Mouse (Mus musculus): ENCODE results near the gene Plekha7. TPM values are rescaled to one million over a fixed set of nuclear protein-coding genes. Genes with fewer than 3 reads are reported as not detected.
A peak's percentile ranks its signal among the peaks of the same experiment; 100 is the strongest.

The Plekha7 gene
- polyA plus RNA-seq, 1 experiment from 2014 or later: 17.9 TPM

DNA sequence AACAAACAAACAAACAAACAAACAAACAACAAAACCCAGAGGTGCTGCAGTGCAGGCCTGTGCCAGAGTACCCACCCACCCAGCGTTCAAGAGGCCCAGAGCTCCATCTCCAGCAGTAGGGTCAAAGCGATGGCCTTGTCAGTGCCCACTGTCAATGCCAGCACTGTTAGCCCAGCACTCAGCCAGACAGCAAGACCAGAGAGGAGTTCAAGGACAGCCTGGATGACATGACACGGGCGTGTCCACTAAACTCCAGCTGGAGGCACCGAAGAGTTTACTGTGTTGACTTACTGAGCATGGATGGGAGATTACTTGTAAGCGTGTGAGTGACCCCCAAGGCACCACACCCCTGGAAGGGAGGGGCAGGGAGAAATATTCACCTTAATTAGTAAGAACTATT, 81.9 kb downstream of the Plekha7 start:
- 92% methylated on average over 6 of the region's 6 CpGs for WGBS
- no peaks in the 10 kb centered on the region for H3K27me3 ChIP-seq (ENCODE audit: control insufficient read depth, insufficient read depth, low read length)
- no peaks in the 10 kb centered on the region for H3K9me3 ChIP-seq (ENCODE audit: control insufficient read depth, low read length)
- no peak overlapping the region for H3K4me2 ChIP-seq (ENCODE audit: low read depth, low read length, severe bottlenecking)
- no peak overlapping the region for H3K4me3 ChIP-seq (ENCODE audit: low read depth, low read length)
- H3K4me1 ChIP-seq (replicated peaks; ENCODE audit: control insufficient read depth, insufficient read depth, low read length): peaks cover 9% of the 10 kb centered on the region; the same call in 1 of the 2 replicates
- H3K27ac ChIP-seq (ENCODE audit: low read depth, low read length): no peak overlapping the region
- DNase-seq (ENCODE audit: low spot score) (no peak), ATAC-seq (replicated peaks; ENCODE audit: low FRiP score) (no peak)
- no peak overlapping the region for H3K9ac ChIP-seq (ENCODE audit: low read length)
- no peaks in the 10 kb centered on the region for H3K36me3 ChIP-seq (ENCODE audit: control insufficient read depth, insufficient read depth, low read length)

DNA sequence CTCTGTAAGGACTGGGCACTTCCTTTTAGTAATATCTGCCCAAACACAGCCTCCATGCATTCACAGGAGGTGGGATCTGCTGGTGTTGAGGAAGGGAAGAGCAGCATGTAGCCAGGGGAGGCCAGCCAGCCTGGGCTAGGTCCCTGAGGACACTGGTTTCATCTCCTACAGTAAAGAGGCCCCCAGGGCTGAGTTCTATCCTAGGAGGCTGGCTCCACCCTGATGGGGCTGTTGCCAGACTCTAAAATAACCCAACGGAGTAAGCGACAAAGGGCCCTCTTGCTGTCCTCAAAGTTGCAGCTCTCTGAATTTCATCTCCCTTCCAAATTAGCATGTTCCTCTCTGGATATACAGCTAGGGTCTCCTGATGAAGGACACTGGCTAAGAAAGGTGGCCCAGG, 83.6 kb downstream of the Plekha7 start:
- Histone ChIP-seq H3K9ac (ENCODE audit: low read length) (no peak overlapping the region), H3K36me3 (ENCODE audit: control insufficient read depth, insufficient read depth, low read length) (no peaks in the 10 kb centered on the region), H3K4me3 (ENCODE audit: low read depth, low read length) (no peak overlapping the region), H3K4me2 (ENCODE audit: low read depth, low read length, severe bottlenecking) (no peak overlapping the region), H3K27ac (ENCODE audit: low read depth, low read length) (no peak overlapping the region), H3K27me3 (ENCODE audit: control insufficient read depth, insufficient read depth, low read length) (no peaks in the 10 kb centered on the region), H3K4me1 (replicated peaks; ENCODE audit: control insufficient read depth, insufficient read depth, low read length) (peaks cover 9% of the 10 kb centered on the region; the same call in 1 of the 2 replicates), H3K9me3 (ENCODE audit: control insufficient read depth, low read length) (no peaks in the 10 kb centered on the region)
- 89% methylated on average over 2 of the region's 2 CpGs for WGBS
- ATAC-seq (replicated peaks; ENCODE audit: low FRiP score) (no peak), DNase-seq (ENCODE audit: low spot score) (no peak)

DNA sequence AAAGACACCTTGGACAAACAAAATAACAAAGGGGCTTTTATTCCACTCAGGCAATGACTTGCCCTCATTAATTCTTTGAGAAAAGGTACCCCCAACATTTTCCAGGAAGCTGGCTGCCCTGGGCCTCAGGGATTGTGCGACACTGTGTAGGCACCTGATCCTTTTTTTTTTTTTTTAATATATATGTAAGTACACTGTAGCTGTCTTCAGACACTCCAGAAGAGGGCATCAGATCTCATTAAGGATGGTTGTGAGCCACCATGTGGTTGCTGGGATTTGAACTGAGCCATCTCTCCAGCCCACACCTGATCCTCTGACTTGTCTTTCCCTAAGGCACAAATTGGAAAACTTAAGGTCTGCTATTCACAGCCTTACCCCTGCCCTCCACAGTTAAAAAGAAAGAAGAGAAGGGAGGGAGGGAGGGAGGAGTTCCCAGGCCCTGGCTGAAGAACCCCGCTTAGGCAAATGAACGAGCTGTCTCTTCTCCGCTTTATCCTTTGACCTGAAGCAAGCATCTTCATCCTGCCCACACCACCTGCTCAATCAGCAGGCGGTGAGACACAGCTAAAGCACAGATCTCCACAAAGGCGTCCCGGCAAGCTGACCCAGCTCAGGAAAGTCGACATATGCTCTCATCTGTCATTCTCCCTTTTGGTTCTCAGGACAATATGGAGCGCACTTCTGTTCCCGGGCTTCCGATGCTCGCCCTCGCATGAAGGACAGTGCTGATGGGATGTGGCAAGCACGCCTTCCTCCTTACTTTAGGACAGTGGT, 85.0 kb downstream of the Plekha7 start:
- ATAC-seq (replicated peaks; ENCODE audit: low FRiP score) (no peak), DNase-seq (ENCODE audit: low spot score) (no peak)
- H3K27me3 ChIP-seq (ENCODE audit: control insufficient read depth, insufficient read depth, low read length): no peaks in the 10 kb centered on the region
- H3K4me2 ChIP-seq (ENCODE audit: low read depth, low read length, severe bottlenecking): no peak overlapping the region
- no peak overlapping the region for H3K4me3 ChIP-seq (ENCODE audit: low read depth, low read length)
- no peaks in the 10 kb centered on the region for H3K36me3 ChIP-seq (ENCODE audit: control insufficient read depth, insufficient read depth, low read length)
- H3K9ac ChIP-seq (ENCODE audit: low read length): no peak overlapping the region
- peaks cover 9% of the 10 kb centered on the region; the same call in 1 of the 2 replicates for H3K4me1 ChIP-seq (replicated peaks; ENCODE audit: control insufficient read depth, insufficient read depth, low read length)
- WGBS: 38% methylated on average over 14 of the region's 14 CpGs
- H3K9me3 ChIP-seq (ENCODE audit: control insufficient read depth, low read length): no peaks in the 10 kb centered on the region
- no peak overlapping the region for H3K27ac ChIP-seq (ENCODE audit: low read depth, low read length)

DNA sequence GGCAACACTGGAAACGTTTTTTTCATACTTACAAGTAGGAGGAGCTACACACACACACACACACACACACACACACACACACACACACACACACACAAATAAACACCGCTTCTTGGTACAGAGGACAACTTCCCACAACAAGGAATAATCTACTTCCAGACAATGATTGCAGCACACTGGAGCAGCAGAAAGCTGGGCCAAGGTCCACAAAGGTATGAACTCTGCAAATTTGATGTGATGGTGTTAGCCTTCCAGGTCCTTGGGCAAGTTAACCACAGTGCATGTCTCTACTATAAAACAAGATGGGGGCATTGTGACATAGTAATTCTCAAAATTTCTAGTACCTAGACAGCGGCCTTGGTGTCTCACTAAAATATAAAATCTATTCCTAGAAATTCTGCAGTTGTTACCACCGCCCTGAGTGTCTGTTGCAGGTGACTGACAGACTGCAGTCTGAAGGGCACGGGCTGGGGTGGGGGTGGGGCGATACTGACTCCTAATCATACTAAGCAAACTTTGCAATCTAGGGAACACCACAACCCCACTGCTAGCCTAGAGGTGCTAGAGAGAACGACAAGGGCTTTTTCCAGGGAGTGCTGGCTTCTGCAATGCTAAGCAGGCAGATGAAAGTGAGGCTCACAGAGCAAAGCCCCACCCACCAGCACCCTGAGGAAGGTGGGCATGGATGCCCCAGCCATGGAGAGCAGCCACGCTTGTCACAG, 85.7 kb downstream of the Plekha7 start:
- no peak for ATAC-seq (replicated peaks; ENCODE audit: low FRiP score)
- Histone ChIP-seq H3K4me1 (replicated peaks; ENCODE audit: control insufficient read depth, insufficient read depth, low read length) (peaks cover 9% of the 10 kb centered on the region; the same call in 1 of the 2 replicates), H3K27me3 (ENCODE audit: control insufficient read depth, insufficient read depth, low read length) (no peaks in the 10 kb centered on the region), H3K9me3 (ENCODE audit: control insufficient read depth, low read length) (no peaks in the 10 kb centered on the region), H3K27ac (ENCODE audit: low read depth, low read length) (no peak overlapping the region), H3K9ac (ENCODE audit: low read length) (no peak overlapping the region), H3K4me3 (ENCODE audit: low read depth, low read length) (no peak overlapping the region), H3K4me2 (ENCODE audit: low read depth, low read length, severe bottlenecking) (no peak overlapping the region), H3K36me3 (ENCODE audit: control insufficient read depth, insufficient read depth, low read length) (no peaks in the 10 kb centered on the region)
- DNase-seq (ENCODE audit: low spot score): no peak
- WGBS: 64% methylated on average over 8 of the region's 8 CpGs

DNA sequence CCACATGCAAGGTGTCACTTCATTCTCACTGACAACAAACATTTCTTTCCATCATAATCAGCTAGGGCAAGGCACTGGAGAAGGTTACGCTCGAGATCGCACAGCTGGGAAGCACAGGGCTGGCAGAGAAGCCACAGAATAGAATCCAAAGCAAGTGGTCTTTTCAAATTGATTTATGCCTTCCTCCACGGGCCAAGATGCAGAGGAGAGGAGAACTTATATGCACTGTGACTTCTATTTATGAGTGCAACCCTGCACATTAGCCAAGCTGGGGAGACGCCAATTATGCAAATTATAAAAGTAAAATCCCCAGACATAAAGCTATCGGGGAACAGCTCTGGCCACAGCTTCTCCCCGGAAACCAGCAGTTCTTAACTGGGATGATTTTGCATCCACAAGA, 86.3 kb downstream of the Plekha7 start:
- H3K9ac ChIP-seq (ENCODE audit: low read length): no peak overlapping the region
- H3K27ac ChIP-seq (ENCODE audit: low read depth, low read length): no peak overlapping the region
- H3K27me3 ChIP-seq (ENCODE audit: control insufficient read depth, insufficient read depth, low read length): no peaks in the 10 kb centered on the region
- peaks cover 9% of the 10 kb centered on the region; the same call in 1 of the 2 replicates for H3K4me1 ChIP-seq (replicated peaks; ENCODE audit: control insufficient read depth, insufficient read depth, low read length)
- H3K4me3 ChIP-seq (ENCODE audit: low read depth, low read length): no peak overlapping the region
- H3K9me3 ChIP-seq (ENCODE audit: control insufficient read depth, low read length): no peaks in the 10 kb centered on the region
- 68% methylated on average over 7 of the region's 7 CpGs for WGBS
- no peak overlapping the region for H3K4me2 ChIP-seq (ENCODE audit: low read depth, low read length, severe bottlenecking)
- ATAC-seq (replicated peaks; ENCODE audit: low FRiP score): no peak
- DNase-seq (ENCODE audit: low spot score): no peak
- no peaks in the 10 kb centered on the region for H3K36me3 ChIP-seq (ENCODE audit: control insufficient read depth, insufficient read depth, low read length)

DNA sequence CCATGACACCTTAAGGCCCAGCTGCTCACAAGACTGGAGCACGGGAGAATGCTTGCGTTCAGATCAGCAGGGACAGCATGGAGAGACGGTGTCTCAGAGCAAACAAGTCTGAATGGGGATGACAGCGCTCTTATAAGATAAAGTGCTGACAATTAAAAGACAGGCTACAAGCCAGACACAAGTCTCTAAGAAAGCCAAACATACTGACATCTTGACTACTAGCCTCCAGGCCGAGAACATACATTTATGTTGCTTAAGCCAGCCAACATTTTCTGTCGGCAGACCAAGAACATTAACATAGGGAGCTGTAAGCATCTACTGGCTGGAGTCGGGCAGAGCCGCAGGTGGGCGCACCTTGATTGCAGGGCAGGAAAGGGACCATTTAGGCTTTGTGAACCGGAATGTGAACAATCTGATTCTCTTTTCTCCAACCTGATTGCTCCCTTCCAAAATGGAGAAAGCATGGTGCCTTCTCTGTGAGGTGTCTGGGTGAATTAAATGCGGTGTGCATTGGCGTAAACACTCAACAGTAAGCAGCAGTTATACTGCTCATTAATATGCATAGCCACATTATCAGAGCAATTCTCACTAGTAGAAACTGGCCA, 88.0 kb downstream of the Plekha7 start:
- Histone ChIP-seq H3K9ac (ENCODE audit: low read length) (no peak overlapping the region), H3K4me1 (replicated peaks; ENCODE audit: control insufficient read depth, insufficient read depth, low read length) (peaks cover 9% of the 10 kb centered on the region; the same call in 1 of the 2 replicates), H3K36me3 (ENCODE audit: control insufficient read depth, insufficient read depth, low read length) (no peaks in the 10 kb centered on the region), H3K27me3 (ENCODE audit: control insufficient read depth, insufficient read depth, low read length) (no peaks in the 10 kb centered on the region), H3K9me3 (ENCODE audit: control insufficient read depth, low read length) (peaks cover 5% of the 10 kb centered on the region; the same call in 1 of the 2 replicates), H3K27ac (ENCODE audit: low read depth, low read length) (no peak overlapping the region), H3K4me2 (ENCODE audit: low read depth, low read length, severe bottlenecking) (no peak overlapping the region), H3K4me3 (ENCODE audit: low read depth, low read length) (no peak overlapping the region)
- ATAC-seq (replicated peaks; ENCODE audit: low FRiP score) (no peak), DNase-seq (ENCODE audit: low spot score) (no peak)
- WGBS: 88% methylated on average over 12 of the region's 12 CpGs

DNA sequence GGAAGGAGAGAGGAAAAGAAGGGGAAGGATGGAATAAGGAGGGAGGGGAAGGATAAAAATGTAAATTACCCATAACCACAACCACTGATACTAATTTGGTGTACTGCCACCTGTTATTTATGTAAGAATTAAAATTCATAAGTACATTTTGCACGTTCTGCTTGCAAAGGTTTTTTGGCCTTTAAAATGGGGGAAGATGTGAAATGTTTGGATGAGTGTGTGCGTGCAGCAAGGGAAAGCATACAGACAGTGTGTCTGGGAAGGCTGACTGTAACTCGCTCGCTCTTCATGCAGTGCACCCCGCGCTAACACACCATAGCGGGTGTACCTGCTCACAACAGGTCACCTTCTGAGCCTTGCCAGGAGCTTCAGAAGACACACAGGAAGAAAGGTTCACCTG, 90.4 kb downstream of the Plekha7 start:
- no peak overlapping the region for H3K4me3 ChIP-seq (ENCODE audit: low read depth, low read length)
- no peaks in the 10 kb centered on the region for H3K36me3 ChIP-seq (ENCODE audit: control insufficient read depth, insufficient read depth, low read length)
- no peak overlapping the region for H3K9ac ChIP-seq (ENCODE audit: low read length)
- 96% methylated on average over 7 of the region's 7 CpGs for WGBS
- ATAC-seq (replicated peaks; ENCODE audit: low FRiP score): no peak
- 0 out of 2 replicates have a peak, but pooled peaks cover under 1% of the 10 kb centered on the region for H3K4me1 ChIP-seq (replicated peaks; ENCODE audit: control insufficient read depth, insufficient read depth, low read length)
- no peaks in the 10 kb centered on the region for H3K27me3 ChIP-seq (ENCODE audit: control insufficient read depth, insufficient read depth, low read length)
- H3K27ac ChIP-seq (ENCODE audit: low read depth, low read length): no peak overlapping the region
- DNase-seq (ENCODE audit: low spot score): no peak
- no peak overlapping the region for H3K4me2 ChIP-seq (ENCODE audit: low read depth, low read length, severe bottlenecking)
- H3K9me3 ChIP-seq (ENCODE audit: control insufficient read depth, low read length): peaks cover 5% of the 10 kb centered on the region; the same call in 1 of the 2 replicates

DNA sequence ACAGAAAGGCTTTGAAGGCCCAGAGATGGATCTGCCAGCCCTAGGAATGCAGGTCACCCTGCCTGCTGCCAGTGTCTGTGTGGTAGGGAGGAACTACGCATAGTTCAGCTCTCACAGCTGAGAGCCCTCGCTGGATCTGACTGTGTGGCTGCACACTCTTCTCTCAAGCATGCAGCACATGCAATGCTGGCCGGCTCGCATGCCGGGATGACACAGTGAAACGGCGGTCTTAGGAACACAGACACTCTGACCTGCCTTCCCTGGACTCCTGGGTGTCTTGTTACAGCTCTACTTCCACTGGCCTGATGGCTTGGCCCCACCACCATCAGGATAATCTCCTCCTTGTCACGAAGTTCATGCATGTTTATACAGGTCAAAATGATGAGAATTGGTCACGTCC, 96.3 kb downstream of the Plekha7 start:
- H3K4me2 ChIP-seq (ENCODE audit: low read depth, low read length, severe bottlenecking): no peak overlapping the region
- no peak overlapping the region for H3K9ac ChIP-seq (ENCODE audit: low read length)
- H3K9me3 ChIP-seq (ENCODE audit: control insufficient read depth, low read length): peaks cover 5% of the 10 kb centered on the region; the same call in 1 of the 2 replicates
- ATAC-seq (replicated peaks; ENCODE audit: low FRiP score): 0 out of 2 replicates have a peak, but pooled peaks have one; percentile 20
- WGBS: 36% methylated on average over 9 of the region's 9 CpGs
- H3K27me3 ChIP-seq (ENCODE audit: control insufficient read depth, insufficient read depth, low read length): no peaks in the 10 kb centered on the region
- H3K4me3 ChIP-seq (ENCODE audit: low read depth, low read length): no peak overlapping the region
- no peak for DNase-seq (ENCODE audit: low spot score)
- H3K4me1 ChIP-seq (replicated peaks; ENCODE audit: control insufficient read depth, insufficient read depth, low read length): peaks cover 12% of the 10 kb centered on the region
- H3K36me3 ChIP-seq (ENCODE audit: control insufficient read depth, insufficient read depth, low read length): no peaks in the 10 kb centered on the region
- no peak overlapping the region for H3K27ac ChIP-seq (ENCODE audit: low read depth, low read length)

Data from forebrain, embryonic 11.5 days (tissue).